In the genomic region with DNA sequence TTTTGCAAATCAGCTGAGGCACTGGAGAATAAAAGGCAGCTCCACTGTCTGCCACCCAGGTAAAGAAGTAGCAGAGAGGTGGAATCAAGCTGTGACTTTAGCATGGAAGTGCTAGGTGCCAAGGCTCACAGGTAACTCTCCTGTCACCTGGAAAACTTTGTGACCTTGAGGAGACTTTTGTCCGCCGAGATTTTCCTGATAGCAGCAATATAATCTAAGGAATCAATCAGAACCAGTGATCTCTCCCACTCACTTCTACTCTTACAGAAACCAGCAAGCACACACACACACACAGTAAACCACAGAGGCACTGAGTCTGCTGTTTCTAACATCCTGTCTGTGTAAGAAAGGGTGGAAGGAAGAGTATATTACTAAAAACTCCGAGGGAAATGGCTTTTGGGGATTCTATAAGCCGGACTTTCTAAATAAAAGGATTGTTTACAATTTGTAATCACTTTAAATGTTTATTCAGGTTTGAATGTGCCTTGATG, we compare ENCODE assay signal across 21 mouse cellular contexts.
DNase-seq lines count a peak whose midpoint lies in the region; ATAC-seq and TF ChIP-seq lines count a peak whose summit lies in the region.
"Had no signal": no experiment of that assay in that cellular context is flagged by ENCODE, and none has a peak within 500 bp of the region (broad histone marks: within the 10 kb centered on the region; RNA-seq: fewer than 3 reads in every experiment).

No protein-coding gene starts in this region.

- no peak for DNase-seq in forebrain, postnatal 0 days
- DNase-seq in hindbrain, postnatal 0 days (ENCODE audit: low spot score): no peak
- no peak for DNase-seq in midbrain, postnatal 0 days (ENCODE audit: low spot score)
- DNase-seq in right cerebral cortex, adult 18-20 months: no peak
- no peak for DNase-seq in c-Kit-positive CD71-positive TER-119-positive erythroid progenitor cells, embryonic 14.5 days (ENCODE audit: low spot score)
- no peak for DNase-seq in adrenal gland, adult 2 months
- DNase-seq in kidney, postnatal 14 days: no peak
- DNase-seq: adrenal gland, postnatal 36 days; cerebellum, adult 9-11 months; gastrocnemius, postnatal 36 days; heart, postnatal 36 days; kidney, postnatal 25 days; liver, postnatal 0 days; thymus, postnatal 36 days had no signal

- no peak; the same call in 1 of the 2 replicates for ATAC-seq in forebrain, embryonic 12.5 days (ENCODE audit: low FRiP score)
- no peak for ATAC-seq in forebrain, postnatal 0 days
- ATAC-seq in hindbrain, postnatal 0 days: peak; percentile 32; the same call in 1 of the 2 replicates
- ATAC-seq in midbrain, postnatal 0 days (ENCODE audit: low FRiP score): no peak
- ATAC-seq: activated CD4-positive, CD25-positive, alpha-beta regulatory T cell, adult 4 months; intestine, postnatal 0 days; liver, postnatal 0 days; Patski had no signal

- no peak for TF ChIP-seq CTCF in forebrain, postnatal 0 days (IDR thresholded peaks at IDR 0.05; ENCODE audit: low read depth)
- TF ChIP-seq CTCF in hindbrain, postnatal 0 days (IDR thresholded peaks at IDR 0.05; ENCODE audit: low read depth): no peak
- TF ChIP-seq CTCF in midbrain, postnatal 0 days (IDR thresholded peaks at IDR 0.05): no peak

- no peaks in the 10 kb centered on the region for H3K36me3 ChIP-seq in forebrain, embryonic 12.5 days (replicated peaks)
- no peaks in the 10 kb centered on the region for H3K36me3 ChIP-seq in forebrain, postnatal 0 days (ENCODE audit: insufficient read depth)
- no peaks in the 10 kb centered on the region for H3K36me3 ChIP-seq in hindbrain, postnatal 0 days (ENCODE audit: insufficient read depth, low read length)
- H3K36me3 ChIP-seq in midbrain, postnatal 0 days (ENCODE audit: insufficient read depth, low read length): no peaks in the 10 kb centered on the region
- H3K36me3 ChIP-seq: embryonic facial prominence, embryonic 15.5 days; limb, embryonic 15.5 days had no signal

- H3K4me2 ChIP-seq in forebrain, embryonic 12.5 days: peak overlapping the region; percentile 1
- H3K4me2 ChIP-seq in forebrain, postnatal 0 days (ENCODE audit: low read depth): no peak overlapping the region
- no peak overlapping the region for H3K4me2 ChIP-seq in hindbrain, postnatal 0 days (ENCODE audit: low read depth, low read length)
- H3K4me2 ChIP-seq in midbrain, postnatal 0 days (ENCODE audit: low read depth, low read length, poor library complexity, severe bottlenecking): no peak overlapping the region
- H3K4me2 ChIP-seq: embryonic facial prominence, embryonic 15.5 days; heart, embryonic 11.5 days; limb, embryonic 15.5 days had no signal

- H3K9ac ChIP-seq in forebrain, embryonic 12.5 days: no peak overlapping the region
- 0 out of 2 replicates have a peak overlapping the region, but pooled peaks have one; percentile 6 for H3K9ac ChIP-seq in forebrain, postnatal 0 days
- H3K9ac ChIP-seq in hindbrain, postnatal 0 days (replicated peaks; ENCODE audit: low read length): no peak overlapping the region
- no peak overlapping the region for H3K9ac ChIP-seq in midbrain, postnatal 0 days (replicated peaks; ENCODE audit: low read length, poor library complexity, severe bottlenecking)
- H3K9ac ChIP-seq: embryonic facial prominence, embryonic 15.5 days; limb, embryonic 15.5 days; liver, postnatal 0 days had no signal

- H3K27me3 ChIP-seq in forebrain, embryonic 12.5 days: no peaks in the 10 kb centered on the region
- H3K27me3 ChIP-seq in forebrain, postnatal 0 days (ENCODE audit: insufficient read depth, low read length): no peaks in the 10 kb centered on the region
- no peaks in the 10 kb centered on the region for H3K27me3 ChIP-seq in hindbrain, postnatal 0 days (ENCODE audit: insufficient read depth, low read length)
- H3K27me3 ChIP-seq in midbrain, postnatal 0 days (ENCODE audit: insufficient read depth, low read length): no peaks in the 10 kb centered on the region
- H3K27me3 ChIP-seq: embryonic facial prominence, embryonic 15.5 days; limb, embryonic 15.5 days; Patski had no signal

- H3K9me3 ChIP-seq in forebrain, embryonic 12.5 days: no peaks in the 10 kb centered on the region
- H3K9me3 ChIP-seq in forebrain, postnatal 0 days (ENCODE audit: low read length): no peaks in the 10 kb centered on the region
- H3K9me3 ChIP-seq in hindbrain, postnatal 0 days (ENCODE audit: low read length): no peaks in the 10 kb centered on the region
- no peaks in the 10 kb centered on the region for H3K9me3 ChIP-seq in midbrain, postnatal 0 days (ENCODE audit: low read length)
- H3K9me3 ChIP-seq: embryonic facial prominence, embryonic 15.5 days; limb, embryonic 15.5 days had no signal

- peaks cover 25% of the 10 kb centered on the region for H3K4me1 ChIP-seq in forebrain, embryonic 12.5 days
- peaks cover 12% of the 10 kb centered on the region for H3K4me1 ChIP-seq in forebrain, postnatal 0 days (ENCODE audit: insufficient read depth)
- peaks cover 12% of the 10 kb centered on the region for H3K4me1 ChIP-seq in hindbrain, postnatal 0 days (ENCODE audit: insufficient read depth, low read length)
- H3K4me1 ChIP-seq in midbrain, postnatal 0 days (ENCODE audit: insufficient read depth, low read length): peaks cover 3% of the 10 kb centered on the region; the same call in 1 of the 2 replicates
- H3K4me1 ChIP-seq: embryonic facial prominence, embryonic 15.5 days; limb, embryonic 15.5 days had no signal

- H3K27ac ChIP-seq in forebrain, embryonic 12.5 days: peak overlapping the region; percentile 79
- H3K27ac ChIP-seq in forebrain, postnatal 0 days (ENCODE audit: low read depth, low read length): peak overlapping the region; percentile 75
- H3K27ac ChIP-seq in hindbrain, postnatal 0 days: peak overlapping the region; percentile 56; the same call in 1 of the 2 replicates
- peak overlapping the region; percentile 74 for H3K27ac ChIP-seq in midbrain, postnatal 0 days (ENCODE audit: low read depth, low read length)
- H3K27ac ChIP-seq: embryonic facial prominence, embryonic 15.5 days; limb, embryonic 15.5 days had no signal

- H3K4me3 ChIP-seq in forebrain, embryonic 12.5 days (replicated peaks): no peak overlapping the region
- H3K4me3 ChIP-seq in forebrain, postnatal 0 days (ENCODE audit: low read depth, low read length): no peak overlapping the region
- H3K4me3 ChIP-seq in hindbrain, postnatal 0 days (ENCODE audit: low read length): no peak overlapping the region
- H3K4me3 ChIP-seq in midbrain, postnatal 0 days (ENCODE audit: low read depth, low read length): no peak overlapping the region
- H3K4me3 ChIP-seq: embryonic facial prominence, embryonic 15.5 days; limb, embryonic 15.5 days had no signal

- 24% methylated on average over 4 of the region's 4 CpGs for WGBS in forebrain, embryonic 12.5 days
- WGBS in forebrain, postnatal 0 days: 18% methylated on average over 4 of the region's 4 CpGs
- 24% methylated on average over 4 of the region's 4 CpGs for WGBS in hindbrain, postnatal 0 days
- WGBS in midbrain, postnatal 0 days: 16% methylated on average over 4 of the region's 4 CpGs
